Mouse (Mus musculus): ENCODE data around the gene Tmem126a.

Gene Tmem126a

GRCm38 (mm10) chr7:90409934-90410333 lies 47.1 kb downstream of the Tmem126a start:
- CTCF ChIA-PET = no interaction called here
